Mouse (Mus musculus) cerebellum, postnatal 25 days (tissue): Measurements from ENCODE around the gene Vmn2r97.
"Not testable (repeated sequence)": the region's sequence is repeated elsewhere in the genome, so short reads cannot be mapped to it uniquely, and the experiment has no call there.

ENCODE experiments used
- DNase-seq, 2 experiments: peaks; one replicate each; pipeline ENCODE4 v3.0.0; 2021; ENCODE audit warnings: mixed read lengths in 2 of 2

The Vmn2r97 gene

DNA sequence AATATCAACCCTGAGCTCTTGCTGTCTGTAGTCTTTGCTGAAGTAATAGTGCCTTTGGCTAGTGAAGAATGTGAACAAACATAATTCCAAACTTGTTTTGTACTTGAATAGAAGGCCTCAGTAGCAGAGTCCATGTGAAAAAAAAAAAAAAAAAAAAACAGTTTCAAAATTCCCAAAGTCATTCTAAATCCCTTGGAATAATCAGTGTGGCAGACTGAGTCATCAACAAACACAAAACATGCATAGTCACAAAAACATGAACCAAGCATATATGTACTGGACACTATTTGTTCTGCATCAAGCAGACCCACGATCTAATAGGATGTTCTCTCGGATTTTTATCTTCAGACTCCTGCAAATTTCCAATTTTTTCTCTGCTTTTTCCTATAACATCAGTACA is at the start of gene Vmn2r97:
Vmn2r97 (plus strand) TSS at position 301 of the 400 bp plus-strand sequence.
- not testable (repeated sequence) for DNase-seq

- DNase-seq = not testable (repeated sequence)
These were observed 31.7 kb upstream of the Vmn2r97 start for GRCm38 (mm10) chr17:18882436-18882835.

DNA sequence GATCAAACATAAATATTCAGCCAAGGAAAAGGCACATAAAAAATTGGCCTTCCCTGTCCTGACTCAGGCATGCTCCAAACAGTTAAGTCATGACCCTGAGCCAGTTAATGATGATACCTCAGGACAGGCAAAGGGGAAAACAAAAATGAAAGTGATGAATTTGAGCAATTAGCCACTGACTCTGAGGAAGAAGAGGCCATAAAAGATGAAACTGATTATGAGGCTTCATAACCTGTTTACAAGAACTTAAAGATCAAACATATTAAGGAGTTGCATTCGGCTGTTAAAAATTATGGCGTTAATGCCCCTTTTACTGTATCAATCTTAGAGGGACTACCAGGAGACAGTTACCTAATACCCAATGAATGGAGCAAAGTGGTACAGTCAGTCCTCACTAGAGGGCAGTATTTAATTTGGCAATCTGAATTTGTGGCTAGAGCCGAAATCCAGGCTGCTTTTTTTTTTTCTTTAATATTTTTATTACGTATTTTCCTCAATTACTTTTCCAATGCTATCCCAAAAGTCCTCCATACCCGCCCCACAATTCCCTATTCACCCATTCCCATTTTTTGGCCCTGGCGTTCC is 24.3 kb upstream of the Vmn2r97 start:
- DNase-seq = no peak

DNA sequence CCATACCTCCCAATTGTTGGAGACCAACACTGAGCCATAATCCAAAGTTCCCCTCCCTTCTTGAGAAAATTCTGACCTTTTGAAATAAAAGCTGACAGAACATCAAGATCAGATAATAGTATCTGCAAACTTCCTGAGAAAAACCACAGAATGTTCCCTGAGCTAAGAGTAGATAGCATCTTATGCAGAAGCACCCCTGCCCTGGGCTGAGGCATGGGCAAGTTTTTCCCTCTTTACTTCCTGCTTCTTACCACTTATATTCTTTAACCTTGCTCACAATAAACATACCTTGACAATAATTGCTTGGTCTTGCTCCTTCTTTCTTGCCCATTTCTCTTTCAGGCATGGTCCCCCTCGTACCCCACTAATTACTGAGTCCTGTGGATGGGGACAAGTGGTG is 43.7 kb downstream of the Vmn2r97 start:
- not testable (repeated sequence) for DNase-seq

- DNase-seq = no peak
These were observed 54.5 kb downstream of the Vmn2r97 start for GRCm38 (mm10) chr17:18968371-18969275.
